Mouse (Mus musculus): ENCODE data around the gene Cnksr3. TPM values are rescaled to one million over a fixed set of nuclear protein-coding genes. Genes with fewer than 3 reads are reported as not detected.

Gene Cnksr3
- polyA plus RNA-seq, 1 experiment: 8.9 TPM

DNA sequence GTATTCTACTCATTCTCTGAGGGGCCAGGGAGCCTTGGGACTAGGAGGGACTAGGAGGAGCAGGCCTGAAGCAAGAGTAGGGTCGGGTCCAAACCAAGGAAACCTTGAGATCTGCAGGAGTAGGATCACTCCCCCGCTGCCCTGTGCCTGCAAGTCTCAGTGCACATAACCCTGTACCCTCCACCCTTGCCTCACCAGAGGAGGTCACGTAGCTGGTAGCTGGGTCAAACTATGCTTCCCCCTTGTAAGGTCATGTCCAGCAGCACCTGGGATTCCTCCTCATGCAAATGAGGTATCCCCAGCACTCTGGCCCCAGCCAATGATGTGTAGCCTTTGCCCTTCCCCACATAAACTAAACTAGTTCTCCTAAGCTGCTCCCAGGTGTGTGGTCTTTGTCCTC is 41.6 kb downstream of the Cnksr3 start:
- whole genome bisulfite sequencing: 90% methylated on average over 3 of the region's 3 CpGs
- Histone ChIP-seq H3K4me1 (ENCODE audit: control insufficient read depth, insufficient read depth, insufficient read length, low read length) (peaks cover 2% of the 10 kb centered on the region; the same call in 1 of the 2 replicates), H3K36me3 (ENCODE audit: control insufficient read depth, insufficient read depth, low read length) (no peaks in the 10 kb centered on the region), H3K27me3 (ENCODE audit: control insufficient read depth, insufficient read depth, low read length) (no peaks in the 10 kb centered on the region), H3K27ac (ENCODE audit: insufficient read depth, low read depth, low read length) (no peak overlapping the region), H3K4me3 (ENCODE audit: low read depth, low read length) (no peak overlapping the region)
- no peak for TF ChIP-seq CTCF (IDR thresholded peaks at IDR 0.05; ENCODE audit: extremely low read depth, insufficient read length, insufficient replicate concordance, low read depth, low read length)
- TF ChIP-seq POLR2A (IDR thresholded peaks at IDR 0.05; ENCODE audit: low read depth, low read length): no peak

DNA sequence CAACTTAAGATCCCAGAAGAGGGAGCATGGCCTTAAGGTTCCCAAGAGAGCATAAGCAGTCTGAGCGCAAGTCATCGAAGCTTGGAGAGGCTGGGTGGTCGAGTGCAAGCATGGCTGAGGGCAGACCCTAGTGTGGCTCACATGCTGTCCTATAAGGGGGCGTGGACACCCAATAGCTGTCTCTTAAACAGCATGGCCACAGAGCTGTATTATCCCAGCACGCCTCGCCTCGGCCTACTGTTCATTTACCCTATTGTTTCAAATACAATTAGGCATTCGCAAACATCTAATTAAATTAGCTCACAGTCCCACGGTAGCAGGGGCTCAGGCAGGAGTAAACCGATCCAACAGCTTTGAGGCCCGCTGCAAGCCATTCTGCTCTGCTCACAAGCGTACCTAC is 49.0 kb downstream of the Cnksr3 start:
- WGBS: 89% methylated on average over 12 of the region's 12 CpGs
- no peak for TF ChIP-seq POLR2A (IDR thresholded peaks at IDR 0.05; ENCODE audit: low read depth, low read length)
- no peak for TF ChIP-seq CTCF (IDR thresholded peaks at IDR 0.05; ENCODE audit: extremely low read depth, insufficient read length, insufficient replicate concordance, low read depth, low read length)
- H3K4me3 ChIP-seq (ENCODE audit: low read depth, low read length): no peak overlapping the region
- peaks cover 16% of the 10 kb centered on the region for H3K4me1 ChIP-seq (ENCODE audit: control insufficient read depth, insufficient read depth, insufficient read length, low read length)
- no peaks in the 10 kb centered on the region for H3K27me3 ChIP-seq (ENCODE audit: control insufficient read depth, insufficient read depth, low read length)
- no peaks in the 10 kb centered on the region for H3K36me3 ChIP-seq (ENCODE audit: control insufficient read depth, insufficient read depth, low read length)
- no peak overlapping the region for H3K27ac ChIP-seq (ENCODE audit: insufficient read depth, low read depth, low read length)

GRCm38 (mm10) chr10:7159061-7159511 is 53.0 kb downstream of the Cnksr3 start:
- Histone ChIP-seq H3K4me1 (ENCODE audit: control insufficient read depth, insufficient read depth, insufficient read length, low read length) (peaks cover 16% of the 10 kb centered on the region), H3K27ac (ENCODE audit: insufficient read depth, low read depth, low read length) (peak overlapping the region; percentile 86), H3K4me3 (ENCODE audit: low read depth, low read length) (0 out of 2 replicates have a peak overlapping the region, but pooled peaks have one; percentile 24), H3K27me3 (ENCODE audit: control insufficient read depth, insufficient read depth, low read length) (no peaks in the 10 kb centered on the region), H3K36me3 (ENCODE audit: control insufficient read depth, insufficient read depth, low read length) (peaks cover 2% of the 10 kb centered on the region; the same call in 1 of the 2 replicates)
- TF ChIP-seq CTCF (IDR thresholded peaks at IDR 0.05; ENCODE audit: extremely low read depth, insufficient read length, insufficient replicate concordance, low read depth, low read length) (no peak), POLR2A (IDR thresholded peaks at IDR 0.05; ENCODE audit: low read depth, low read length) (no peak)
- WGBS: 14% methylated on average over 7 of the region's 7 CpGs

DNA sequence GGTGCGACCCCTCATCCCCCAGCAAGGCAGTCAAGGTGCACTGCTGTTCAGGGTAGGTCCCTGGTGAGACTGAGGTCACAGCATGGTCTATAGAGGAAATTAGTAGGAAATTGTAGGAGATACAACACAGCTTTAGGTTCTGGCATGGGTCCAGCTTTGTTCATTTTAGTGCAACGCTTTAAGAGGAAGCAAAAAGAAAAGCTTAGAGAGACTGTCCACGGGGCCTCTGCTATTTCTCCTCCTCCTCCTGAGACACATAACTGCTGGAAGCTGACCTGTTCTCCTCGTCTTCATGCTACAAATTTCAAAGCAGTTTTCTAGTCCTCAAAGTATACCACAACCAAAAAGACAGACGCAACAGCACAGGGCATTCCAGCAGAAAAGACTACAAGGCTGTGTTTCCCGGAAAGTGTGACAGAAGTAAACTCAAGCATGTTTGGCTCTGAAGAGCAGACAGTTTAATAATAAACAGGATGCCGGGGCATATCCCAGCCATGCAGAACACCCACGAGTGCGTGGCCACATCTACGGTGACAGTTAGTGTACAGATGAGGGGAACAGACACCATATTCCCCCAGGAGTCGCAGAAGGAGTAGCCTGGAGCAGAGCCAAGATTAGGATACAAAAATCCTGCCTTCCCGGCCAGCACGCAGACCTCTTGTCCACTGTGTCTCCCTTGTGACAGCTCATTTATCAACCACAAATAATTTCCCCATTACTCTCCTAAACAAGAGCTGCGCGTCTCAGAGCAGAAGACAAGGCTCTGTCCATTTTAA is 53.6 kb downstream of the Cnksr3 start:
- no peak overlapping the region; the same call in 1 of the 2 replicates for H3K4me3 ChIP-seq (ENCODE audit: low read depth, low read length)
- 12% methylated on average over 15 of the region's 15 CpGs for WGBS

DNA sequence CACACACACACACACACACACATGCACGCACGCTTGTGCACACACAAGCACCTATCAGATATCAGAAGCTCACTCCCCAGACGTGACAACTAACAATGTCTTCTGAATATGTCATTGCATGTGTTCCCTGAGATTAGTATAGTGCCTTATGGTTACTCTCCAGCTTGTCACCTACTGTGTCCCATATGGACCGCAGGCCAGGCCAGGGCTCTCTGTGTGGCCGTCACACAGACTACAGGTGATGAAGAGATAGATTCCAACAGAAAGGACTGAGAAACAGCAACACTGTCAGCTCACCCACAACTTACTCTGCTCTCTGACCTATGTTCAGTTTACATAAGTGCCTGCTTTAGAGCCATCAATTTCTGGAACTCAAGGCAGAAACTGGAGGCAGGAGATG is 57.2 kb downstream of the Cnksr3 start:
- TF ChIP-seq POLR2A (IDR thresholded peaks at IDR 0.05; ENCODE audit: low read depth, low read length): no peak
- no peak for TF ChIP-seq CTCF (IDR thresholded peaks at IDR 0.05; ENCODE audit: extremely low read depth, insufficient read length, insufficient replicate concordance, low read depth, low read length)
- Histone ChIP-seq H3K27me3 (ENCODE audit: control insufficient read depth, insufficient read depth, low read length) (no peaks in the 10 kb centered on the region), H3K36me3 (ENCODE audit: control insufficient read depth, insufficient read depth, low read length) (peaks cover 10% of the 10 kb centered on the region), H3K4me1 (ENCODE audit: control insufficient read depth, insufficient read depth, insufficient read length, low read length) (peaks cover 12% of the 10 kb centered on the region), H3K27ac (ENCODE audit: insufficient read depth, low read depth, low read length) (no peak overlapping the region), H3K4me3 (ENCODE audit: low read depth, low read length) (no peak overlapping the region)
- WGBS: 94% methylated on average over 5 of the region's 5 CpGs

More for the DNA sequence above, 53.6 kb downstream of the Cnksr3 start:
- H3K36me3 ChIP-seq (ENCODE audit: control insufficient read depth, insufficient read depth, low read length): peaks cover 3% of the 10 kb centered on the region; the same call in 1 of the 2 replicates
- peak overlapping the region; percentile 86 for H3K27ac ChIP-seq (ENCODE audit: insufficient read depth, low read depth, low read length)
- no peak for TF ChIP-seq CTCF (IDR thresholded peaks at IDR 0.05; ENCODE audit: extremely low read depth, insufficient read length, insufficient replicate concordance, low read depth, low read length)
- no peak for TF ChIP-seq POLR2A (IDR thresholded peaks at IDR 0.05; ENCODE audit: low read depth, low read length)
- H3K4me1 ChIP-seq (ENCODE audit: control insufficient read depth, insufficient read depth, insufficient read length, low read length): peaks cover 16% of the 10 kb centered on the region
- H3K27me3 ChIP-seq (ENCODE audit: control insufficient read depth, insufficient read depth, low read length): no peaks in the 10 kb centered on the region

DNA sequence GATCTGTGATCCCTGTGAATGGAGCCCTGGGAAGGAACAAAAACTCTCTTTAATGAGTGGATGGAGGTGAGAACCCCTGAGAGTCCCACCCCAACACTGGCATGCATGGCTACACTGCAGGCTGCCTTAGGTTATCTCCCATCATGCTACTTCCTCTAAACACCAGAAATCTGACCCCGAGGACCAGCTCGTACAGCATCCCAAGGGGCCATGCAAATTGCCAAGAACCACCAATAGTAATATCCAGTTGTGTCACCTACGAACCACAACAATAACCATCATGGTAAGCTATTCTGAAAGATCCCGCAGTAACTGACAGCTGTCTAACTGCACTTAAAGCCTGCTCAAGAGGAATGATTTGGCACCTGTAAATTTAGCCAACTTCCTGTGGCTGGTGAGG is 59.1 kb downstream of the Cnksr3 start:
- Histone ChIP-seq H3K4me1 (ENCODE audit: control insufficient read depth, insufficient read depth, insufficient read length, low read length) (no peaks in the 10 kb centered on the region; the same call in 1 of the 2 replicates), H3K36me3 (ENCODE audit: control insufficient read depth, insufficient read depth, low read length) (peaks cover 10% of the 10 kb centered on the region), H3K27ac (ENCODE audit: insufficient read depth, low read depth, low read length) (no peak overlapping the region), H3K27me3 (ENCODE audit: control insufficient read depth, insufficient read depth, low read length) (no peaks in the 10 kb centered on the region), H3K4me3 (ENCODE audit: low read depth, low read length) (no peak overlapping the region)
- WGBS: 93% methylated on average over 4 of the region's 4 CpGs
- TF ChIP-seq CTCF (IDR thresholded peaks at IDR 0.05; ENCODE audit: extremely low read depth, insufficient read length, insufficient replicate concordance, low read depth, low read length) (no peak), POLR2A (IDR thresholded peaks at IDR 0.05; ENCODE audit: low read depth, low read length) (no peak)

Data from small intestine, adult 2 months (tissue).